29 mouse cellular contexts compared by ENCODE assay signal in the genomic region with DNA sequence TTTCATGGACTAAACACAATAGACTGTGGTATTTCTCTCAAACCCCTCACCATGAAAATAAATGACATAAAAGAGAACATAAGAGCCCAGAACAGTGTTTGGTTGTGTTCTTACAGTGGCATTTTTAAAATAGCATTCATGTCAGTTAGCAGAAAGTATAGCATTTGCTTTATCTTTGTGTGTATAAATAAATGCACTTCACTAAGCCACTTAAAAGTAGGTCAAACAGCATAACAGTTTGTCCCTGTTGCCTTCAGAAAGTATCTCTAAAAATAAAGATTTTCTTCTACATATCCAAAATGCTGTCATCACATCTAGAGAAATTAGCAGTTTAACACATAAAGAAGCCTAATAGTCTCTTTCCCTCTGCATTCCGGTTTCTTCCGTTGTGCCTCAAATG. TPM values are rescaled to one million over a fixed set of nuclear protein-coding genes. Genes with fewer than 3 reads are reported as not detected.
A peak's percentile ranks its signal among the peaks of the same experiment; 100 is the strongest.
DNase-seq lines count a peak whose midpoint lies in the region; ATAC-seq lines count a peak whose summit lies in the region.
"Had no signal": no experiment of that assay in that cellular context is flagged by ENCODE, and none has a peak within 500 bp of the region (broad histone marks: within the 10 kb centered on the region; RNA-seq: fewer than 3 reads in every experiment).

No protein-coding gene starts in this region.

- no peaks in the 10 kb centered on the region for H3K36me3 ChIP-seq in heart, embryonic 16.5 days (ENCODE audit: control insufficient read depth, insufficient read depth)
- H3K36me3 ChIP-seq: embryonic facial prominence, embryonic 13.5 days; embryonic facial prominence, embryonic 15.5 days; forebrain, embryonic 10.5 days; forebrain, embryonic 12.5 days had no signal

- peak overlapping the region; percentile 15; the same call in 1 of the 2 replicates for H3K9ac ChIP-seq in heart, embryonic 16.5 days (ENCODE audit: low read length)
- H3K9ac ChIP-seq: embryonic facial prominence, embryonic 13.5 days; embryonic facial prominence, embryonic 15.5 days; forebrain, embryonic 12.5 days had no signal

- no peak overlapping the region for H3K4me3 ChIP-seq in heart, embryonic 16.5 days (ENCODE audit: low read length)
- H3K4me3 ChIP-seq: embryonic facial prominence, embryonic 13.5 days; embryonic facial prominence, embryonic 15.5 days; erythroblast, embryonic 14.5 days; forebrain, embryonic 10.5 days; forebrain, embryonic 12.5 days had no signal

- no peaks in the 10 kb centered on the region for H3K9me3 ChIP-seq in heart, embryonic 16.5 days (replicated peaks; ENCODE audit: control insufficient read depth, low read length)
- H3K9me3 ChIP-seq: embryonic facial prominence, embryonic 13.5 days; embryonic facial prominence, embryonic 15.5 days; forebrain, embryonic 12.5 days had no signal

- peak; percentile 56 for ATAC-seq in frontal cortex, adult (ENCODE audit: low TSS enrichment)
- ATAC-seq in heart, embryonic 16.5 days (replicated peaks; ENCODE audit: extremely low read depth, insufficient read depth, low FRiP score): no peak
- ATAC-seq: forebrain, embryonic 14.5 days had no signal

- H3K27me3 ChIP-seq in heart, embryonic 16.5 days (ENCODE audit: control insufficient read depth, insufficient read depth, low read length): no peaks in the 10 kb centered on the region
- H3K27me3 ChIP-seq: embryonic facial prominence, embryonic 13.5 days; embryonic facial prominence, embryonic 15.5 days; forebrain, embryonic 12.5 days had no signal

- WGBS in heart, embryonic 16.5 days: 63% methylated on average over 2 of the region's 2 CpGs

- H3K27ac ChIP-seq in heart, embryonic 16.5 days (ENCODE audit: low read length): peak overlapping the region; percentile 61; the same call in 1 of the 2 replicates
- H3K27ac ChIP-seq: embryonic facial prominence, embryonic 13.5 days; embryonic facial prominence, embryonic 15.5 days; forebrain, embryonic 10.5 days; forebrain, embryonic 12.5 days had no signal

- H3K4me2 ChIP-seq in heart, embryonic 16.5 days (ENCODE audit: low read depth, low read length): no peak overlapping the region
- H3K4me2 ChIP-seq: embryonic facial prominence, embryonic 13.5 days; embryonic facial prominence, embryonic 15.5 days; forebrain, embryonic 12.5 days had no signal

- no peak for DNase-seq in frontal cortex, postnatal 14 days (ENCODE audit: low spot score in 2 of 2)
- no peak for DNase-seq in heart, postnatal 4 days
- DNase-seq in brain, adult 2 months (ENCODE audit: low read depth, low spot score): peak; percentile 29
- peak; percentile 4 for DNase-seq in brain, embryonic 18.5 days (ENCODE audit: low read depth, low spot score)
- DNase-seq in right cerebral cortex, postnatal 25 days: no peak
- DNase-seq: adrenal gland, adult 2 months; adrenal gland, postnatal 10 days; adrenal gland, postnatal 25 days; cerebellum, adult 11 months; cerebellum, adult 18-20 months; cerebellum, adult 8-10 months; cerebellum, adult 9-11 months; cerebellum, postnatal 14 days; cerebellum, postnatal 36 days; embryo, embryonic 11 days had no signal

- H3K4me1 ChIP-seq in heart, embryonic 16.5 days (ENCODE audit: control insufficient read depth, insufficient read depth, low read length): peaks cover 9% of the 10 kb centered on the region
- H3K4me1 ChIP-seq: forebrain, embryonic 10.5 days; forebrain, embryonic 12.5 days had no signal

RNA-seq across cellular contexts. Expression of a gene that starts 7.5 kb away (rescaled TPM):
- 0.11 and 0.39 TPM in 2 replicates for polyA plus RNA-seq in heart, embryonic 16.5 days (2015; fragmentation: Nextera tagmentation; extraction: Ambion mirVana)
- total RNA-seq in heart, postnatal 4 days (2021): under 1 TPM; 0.47 to 0.62 TPM
- total RNA-seq: adrenal gland, adult 2 months; adrenal gland, postnatal 10 days; adrenal gland, postnatal 25 days; adrenal gland, postnatal 4 days; common myeloid progenitor, adult 5-6 weeks; ES-E14; MEL had no signal
- polyA plus RNA-seq: adrenal gland, adult 2 months; C2C12; embryonic facial prominence, embryonic 11.5 days; embryonic facial prominence, embryonic 13.5 days; embryonic facial prominence, embryonic 15.5 days; erythroblast, embryonic 14.5 days; forebrain, embryonic 10.5 days; forebrain, embryonic 12.5 days; forebrain, embryonic 14.5 days had no signal

RNA-seq across cellular contexts. Expression of a gene that starts 30.9 kb away (rescaled TPM):
- 47.9 and 49.8 TPM in 2 replicates for polyA plus RNA-seq in heart, embryonic 16.5 days (2015; fragmentation: Nextera tagmentation; extraction: Ambion mirVana)
- 100 to 1,000 TPM in 1 of 2 experiments, 10 to 100 TPM in 1; 95.3 to 106 TPM for total RNA-seq in heart, postnatal 4 days (2021)
- polyA plus RNA-seq: erythroblast, embryonic 14.5 days had no signal

Comparison
In these comparisons a context has a peak if more than half of its experiments do, and no peak if none do; other contexts are left out.
1. DNase-seq: peak in brain, adult 2 months (single experiment) and brain, embryonic 18.5 days (single experiment); none in frontal cortex, postnatal 14 days (0 of 2), heart, postnatal 4 days (single experiment) and right cerebral cortex, postnatal 25 days (single experiment).